Mouse (Mus musculus) neural tube, embryonic 11.5 days (tissue): ENCODE data around the gene Ephb1. TPM values are rescaled to one million over a fixed set of nuclear protein-coding genes. Genes with fewer than 3 reads are reported as not detected.

Experiments
- ATAC-seq: fragments of 200-750 bp; cut with Nextera tagmentation; 2 replicates; pipeline ENCODE4 v1.8.0; 2017; ENCODE audit warnings: moderate number of reproducible peaks, mild to moderate bottlenecking, moderate TSS enrichment, moderate library complexity; ENCODE audit not compliant: insufficient read depth, low FRiP score, low TSS enrichment
- DNase-seq: peaks from one replicate; pipeline ENCODE4 v3.0.0-alpha.2; 2015; ENCODE audit warnings: low spot score
- H3K27ac ChIP-seq: fragments of 300-500 bp; sonication (generic); 2 replicates; pipeline ENCODE4 v1.5.1; 2014; ENCODE audit warnings: low read depth, mild to moderate bottlenecking, low read length
- H3K27me3 ChIP-seq: fragments of 300-500 bp; sonication (generic); 2 replicates; pipeline ENCODE4 v1.6.1; 2014; ENCODE audit warnings: mild to moderate bottlenecking, low read length, mixed read lengths; ENCODE audit not compliant: control insufficient read depth, insufficient read depth
- H3K36me3 ChIP-seq: fragments of 300-500 bp; sonication (generic); 2 replicates; pipeline ENCODE4 v1.6.1; 2014; ENCODE audit warnings: mild to moderate bottlenecking, low read length, moderate library complexity, mixed read lengths; ENCODE audit not compliant: control insufficient read depth, insufficient read depth
- H3K4me1 ChIP-seq: fragments of 300-500 bp; sonication (generic); 2 replicates; pipeline ENCODE4 v1.6.1; 2014; ENCODE audit warnings: low read length, mixed read lengths; ENCODE audit not compliant: control insufficient read depth, insufficient read depth
- H3K4me2 ChIP-seq: fragments of 300-500 bp; sonication (generic); 2 replicates; pipeline ENCODE4 v1.6.1; 2014; ENCODE audit warnings: low read depth, mild to moderate bottlenecking, moderate library complexity
- H3K4me3 ChIP-seq: fragments of 300-500 bp; sonication (generic); 2 replicates; pipeline ENCODE4 v1.5.1; 2014; ENCODE audit warnings: low read depth, low read length
- H3K9ac ChIP-seq: fragments of 300-500 bp; sonication (generic); 2 replicates; pipeline ENCODE4 v1.6.1; 2014; ENCODE audit warnings: mild to moderate bottlenecking, low read length
- H3K9me3 ChIP-seq: fragments of 300-500 bp; sonication (generic); 2 replicates; pipeline ENCODE4 v1.6.1; 2016; ENCODE audit warnings: low read length; ENCODE audit not compliant: control insufficient read depth
- WGBS: fragments of 180-500 bp; shearing (Covaris S2); extraction: QIAGEN DNeasy Blood & Tissue Kit; methylation state at CpG from one replicate; pipeline ENCODE4 v1.1.7; 2014; 5-methylcytosine and 5-hydroxymethylcytosine counted together
- polyA plus RNA-seq: library from polyadenylated mRNA; unstranded; fragments of >200 nt; fragmentation: Nextera tagmentation; extraction: Ambion mirVana; gene quantifications from 2 replicates; pipeline ENCODE4 v1.2.1, GENCODE M21; 2014

Gene Ephb1
- polyA plus RNA-seq, 1 experiment from 2014 or later = 11.2 TPM

GRCm38 (mm10) chr9:102192724-102193685 is 161.5 kb downstream of the Ephb1 start:
- Histone ChIP-seq H3K27me3 (peaks cover 35% of the 10 kb centered on the region), H3K9me3 (no peaks in the 10 kb centered on the region), H3K36me3 (no peaks in the 10 kb centered on the region), H3K9ac (no peak overlapping the region), H3K4me2 (no peak overlapping the region), H3K4me3 (no peak overlapping the region), H3K4me1 (peaks cover 7% of the 10 kb centered on the region; the same call in 1 of the 2 replicates), H3K27ac (no peak overlapping the region)
- ATAC-seq = peak; percentile 94
- peak; percentile 61 for DNase-seq
- 34% methylated on average over 13 of the region's 13 CpGs for WGBS

GRCm38 (mm10) chr9:102190058-102190457 is 164.4 kb downstream of the Ephb1 start:
- ATAC-seq (no peak), DNase-seq (no peak)
- Histone ChIP-seq H3K36me3 (no peaks in the 10 kb centered on the region), H3K4me2 (no peak overlapping the region), H3K9me3 (no peaks in the 10 kb centered on the region), H3K27ac (no peak overlapping the region), H3K9ac (no peak overlapping the region), H3K4me1 (peaks cover 7% of the 10 kb centered on the region; the same call in 1 of the 2 replicates), H3K27me3 (peaks cover 29% of the 10 kb centered on the region), H3K4me3 (no peak overlapping the region)
- 84% methylated on average over 9 of the region's 9 CpGs for WGBS

- H3K27me3 ChIP-seq = peaks cover 27% of the 10 kb centered on the region
- H3K4me2 ChIP-seq = no peak overlapping the region
These were observed 165.1 kb downstream of the Ephb1 start for GRCm38 (mm10) chr9:102189406-102189805.

GRCm38 (mm10) chr9:102183663-102184274 is 170.7 kb downstream of the Ephb1 start:
- 72% methylated on average over 22 of the region's 22 CpGs for WGBS
- 0 out of 2 replicates have a peak, but pooled peaks cover 2% of the 10 kb centered on the region for H3K4me1 ChIP-seq
- DNase-seq (no peak), ATAC-seq (no peak)
- no peak overlapping the region for H3K4me2 ChIP-seq
- H3K27ac ChIP-seq = no peak overlapping the region
- H3K9me3 ChIP-seq = no peaks in the 10 kb centered on the region
- H3K4me3 ChIP-seq = no peak overlapping the region
- no peaks in the 10 kb centered on the region for H3K36me3 ChIP-seq
- no peak overlapping the region for H3K9ac ChIP-seq
- peaks cover 5% of the 10 kb centered on the region; the same call in 1 of the 2 replicates for H3K27me3 ChIP-seq

More at GRCm38 (mm10) chr9:102189406-102189805, 165.1 kb downstream of the Ephb1 start:
- H3K36me3 ChIP-seq = no peaks in the 10 kb centered on the region
- peak; percentile 25 for DNase-seq
- H3K4me1 ChIP-seq = peaks cover 7% of the 10 kb centered on the region; the same call in 1 of the 2 replicates
- ATAC-seq = no peak
- H3K4me3 ChIP-seq = no peak overlapping the region
- WGBS = 63% methylated on average over 11 of the region's 11 CpGs
- no peak overlapping the region for H3K9ac ChIP-seq
- no peak overlapping the region for H3K27ac ChIP-seq
- H3K9me3 ChIP-seq = no peaks in the 10 kb centered on the region

GRCm38 (mm10) chr9:102181810-102182490 is 172.5 kb downstream of the Ephb1 start:
- Histone ChIP-seq H3K4me3 (no peak overlapping the region), H3K4me2 (no peak overlapping the region), H3K9ac (no peak overlapping the region; the same call in 1 of the 2 replicates), H3K4me1 (0 out of 2 replicates have a peak, but pooled peaks cover 2% of the 10 kb centered on the region), H3K27ac (0 out of 2 replicates have a peak overlapping the region, but pooled peaks have one; percentile 49), H3K27me3 (no peaks in the 10 kb centered on the region), H3K9me3 (no peaks in the 10 kb centered on the region), H3K36me3 (no peaks in the 10 kb centered on the region)
- ATAC-seq = 0 out of 2 replicates have a peak, but pooled peaks have one; percentile 23
- WGBS = 68% methylated on average over 10 of the region's 10 CpGs
- DNase-seq = no peak

- no peak overlapping the region for H3K4me2 ChIP-seq
- no peak overlapping the region for H3K27ac ChIP-seq
- H3K27me3 ChIP-seq = no peaks in the 10 kb centered on the region
- no peak overlapping the region for H3K4me3 ChIP-seq
- H3K4me1 ChIP-seq = 0 out of 2 replicates have a peak, but pooled peaks cover 2% of the 10 kb centered on the region
- WGBS = 42% methylated on average over 3 of the region's 3 CpGs
- no peaks in the 10 kb centered on the region for H3K9me3 ChIP-seq
- DNase-seq (peak; percentile 26), ATAC-seq (peak; percentile 65)
- H3K9ac ChIP-seq = no peak overlapping the region
- no peaks in the 10 kb centered on the region for H3K36me3 ChIP-seq
These were observed 173.2 kb downstream of the Ephb1 start for GRCm38 (mm10) chr9:102181276-102181675.

GRCm38 (mm10) chr9:102180486-102180885 is 174.0 kb downstream of the Ephb1 start:
- Histone ChIP-seq H3K4me1 (0 out of 2 replicates have a peak, but pooled peaks cover 2% of the 10 kb centered on the region), H3K36me3 (no peaks in the 10 kb centered on the region), H3K9ac (no peak overlapping the region), H3K27me3 (no peaks in the 10 kb centered on the region), H3K4me3 (no peak overlapping the region), H3K4me2 (no peak overlapping the region), H3K27ac (no peak overlapping the region), H3K9me3 (no peaks in the 10 kb centered on the region)
- WGBS = 65% methylated on average over 2 of the region's 2 CpGs
- DNase-seq (no peak), ATAC-seq (no peak)

- H3K27ac ChIP-seq = no peak overlapping the region
- WGBS = 81% methylated on average over 2 of the region's 2 CpGs
These were observed 174.4 kb downstream of the Ephb1 start for GRCm38 (mm10) chr9:102180070-102180469.

More at GRCm38 (mm10) chr9:102180070-102180469, 174.4 kb downstream of the Ephb1 start:
- H3K9me3 ChIP-seq = no peaks in the 10 kb centered on the region
- DNase-seq = no peak
- H3K27me3 ChIP-seq = no peaks in the 10 kb centered on the region
- 0 out of 2 replicates have a peak, but pooled peaks cover 2% of the 10 kb centered on the region for H3K4me1 ChIP-seq
- H3K36me3 ChIP-seq = no peaks in the 10 kb centered on the region
- no peak overlapping the region for H3K9ac ChIP-seq
- no peak for ATAC-seq
- H3K4me3 ChIP-seq = no peak overlapping the region
- no peak overlapping the region for H3K4me2 ChIP-seq
